Mouse (Mus musculus) lung, postnatal 0 days (tissue): ENCODE measurements at regions not wholly inside any gene's neighbourhood (a gene's known extent, or its start where the extent isn't known, plus 50 kb on each side); places are given as distances from the start of the nearest gene placed in this dataset.

ENCODE experiments used
- CTCF ChIP-seq: IDR thresholded peaks from 2 replicates; pipeline ENCODE4 v1.5.1; 2016; ENCODE audit warnings: antibody characterized with exemption, mild to moderate bottlenecking
- EP300 ChIP-seq: IDR thresholded peaks from 2 replicates; pipeline ENCODE4 v1.6.1; 2016; ENCODE audit warnings: antibody characterized with exemption, mild to moderate bottlenecking, control low read depth

DNA sequence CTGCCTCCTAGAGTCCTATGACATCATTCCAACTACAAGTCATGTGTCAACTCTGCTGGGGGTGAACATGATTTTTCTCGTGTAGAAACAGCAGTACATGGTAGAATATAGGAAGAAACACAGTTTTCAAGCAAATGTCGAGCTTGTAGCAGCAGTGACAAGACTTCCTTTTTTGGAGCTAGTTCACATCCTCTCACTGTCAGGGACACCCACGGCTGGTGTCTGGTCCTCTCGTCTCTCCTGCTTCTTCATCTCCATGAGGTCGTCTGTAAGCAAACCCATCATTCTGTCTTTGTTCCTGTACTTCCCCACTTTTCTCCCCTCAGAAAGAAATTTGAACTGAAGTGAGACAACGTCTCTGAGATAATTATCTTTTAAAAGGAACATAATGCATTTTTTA is 228.0 kb downstream of the Xpnpep1 start:
- TF ChIP-seq CTCF (no peak), EP300 (no peak)
